25 mouse cellular contexts compared by ENCODE assay signal in genomic region chr9:101097542-101097941, GRCm38 (mm10). TPM values are rescaled to one million over a fixed set of nuclear protein-coding genes. Genes with fewer than 3 reads are reported as not detected.
DNase-seq lines count a peak whose midpoint lies in the region; ATAC-seq and TF ChIP-seq lines count a peak whose summit lies in the region.
"Had no signal": no experiment of that assay in that cellular context is flagged by ENCODE, and none has a peak within 500 bp of the region (broad histone marks: within the 10 kb centered on the region; RNA-seq: fewer than 3 reads in every experiment).

No protein-coding gene starts in this region.

- H3K36me3 ChIP-seq in intestine, postnatal 0 days (ENCODE audit: control insufficient read depth, insufficient read depth) = peaks cover 12% of the 10 kb centered on the region; the same call in 1 of the 2 replicates
- H3K36me3 ChIP-seq in intestine, embryonic 15.5 days = peaks cover 16% of the 10 kb centered on the region
- H3K36me3 ChIP-seq in MEL (ENCODE audit: control insufficient read depth in 1 of 2, insufficient read depth in 2 of 2, low read length in 2 of 2) = peaks cover 19 to 35% of the 10 kb centered on the region in 2 experiments

- 80% methylated on average over 1 of the region's 1 CpGs for WGBS in intestine, postnatal 0 days
- WGBS in intestine, embryonic 15.5 days = 63% methylated on average over 1 of the region's 1 CpGs

- no peaks in the 10 kb centered on the region for H3K27me3 ChIP-seq in intestine, postnatal 0 days (replicated peaks; ENCODE audit: control insufficient read depth, insufficient read depth, low read length)
- no peaks in the 10 kb centered on the region for H3K27me3 ChIP-seq in intestine, embryonic 15.5 days (replicated peaks)
- no peaks in the 10 kb centered on the region for H3K27me3 ChIP-seq in MEL (ENCODE audit: control insufficient read depth in 1 of 2, insufficient read depth in 2 of 2, low read length in 2 of 2)
- H3K27me3 ChIP-seq: midbrain, embryonic 13.5 days; stomach, embryonic 15.5 days had no signal

- peak overlapping the region; percentile 43; the same call in 1 of the 2 replicates for H3K27ac ChIP-seq in intestine, postnatal 0 days (ENCODE audit: low read depth, low read length)
- H3K27ac ChIP-seq in intestine, embryonic 15.5 days = no peak overlapping the region
- H3K27ac ChIP-seq in MEL (ENCODE audit: control insufficient read depth, low read depth, low read length) = no peak overlapping the region
- H3K27ac ChIP-seq: gastrocnemius, adult 2 months; left cerebral cortex, adult 2 months; midbrain, embryonic 13.5 days; stomach, embryonic 15.5 days had no signal

- no peak for TF ChIP-seq CTCF in intestine, postnatal 0 days (IDR thresholded peaks at IDR 0.05; ENCODE audit: low read depth)
- no peak for TF ChIP-seq CTCF in MEL (IDR thresholded peaks at IDR 0.05 in 2 of 3, conservative IDR thresholded peaks at IDR 0.05 in 1 of 3; ENCODE audit: control insufficient read depth in 1 of 3, insufficient read depth in 1 of 3, low read depth in 2 of 3, low read length in 3 of 3, poor library complexity in 1 of 3, severe bottlenecking in 1 of 3)

- DNase-seq in MEL (ENCODE audit: low read depth, low spot score) = no peak
- peak; percentile 41 for DNase-seq in naive thymus-derived CD4-positive, alpha-beta T cell, adult 2 months (ENCODE audit: low read depth)
- no peak for DNase-seq in urinary bladder, postnatal 36 days (ENCODE audit: low spot score in 2 of 2)
- DNase-seq in retina, embryonic 14.5 days (ENCODE audit: low spot score) = no peak
- DNase-seq: adrenal gland, postnatal 25 days; cerebellum, adult 11 months; cerebellum, postnatal 10 days; embryo, embryonic 11 days; gastrocnemius, adult 2 months; heart, adult 18-20 months; heart, postnatal 36 days; kidney, adult 9 months; kidney, postnatal 25 days; left cerebral cortex, postnatal 4 days; liver; lung, adult 18-20 months; lung, postnatal 36 days; right cerebral cortex, postnatal 14 days had no signal

- no peak for TF ChIP-seq RAD21 in MEL (IDR thresholded peaks at IDR 0.05; ENCODE audit: low read depth, low read length)

- no peaks in the 10 kb centered on the region for H3K4me1 ChIP-seq in intestine, postnatal 0 days (replicated peaks; ENCODE audit: control insufficient read depth, insufficient read depth, low read length)
- 0 out of 2 replicates have a peak, but pooled peaks cover 5% of the 10 kb centered on the region for H3K4me1 ChIP-seq in intestine, embryonic 15.5 days (replicated peaks)
- H3K4me1 ChIP-seq in MEL (ENCODE audit: control insufficient read depth in 1 of 2, insufficient read depth in 2 of 2, low read length in 2 of 2) = peaks cover 10 to 15% of the 10 kb centered on the region in 2 experiments
- H3K4me1 ChIP-seq: midbrain, embryonic 13.5 days; stomach, embryonic 15.5 days had no signal

- no peak for TF ChIP-seq EP300 in MEL (IDR thresholded peaks at IDR 0.05; ENCODE audit: low read depth in 1 of 2, low read length in 2 of 2)

- H3K9me3 ChIP-seq in intestine, postnatal 0 days (ENCODE audit: control insufficient read depth) = no peaks in the 10 kb centered on the region
- no peaks in the 10 kb centered on the region for H3K9me3 ChIP-seq in intestine, embryonic 15.5 days
- H3K9me3 ChIP-seq in MEL (replicated peaks; ENCODE audit: insufficient read depth, low read length) = no peaks in the 10 kb centered on the region
- H3K9me3 ChIP-seq: stomach, embryonic 15.5 days had no signal

- TF ChIP-seq POLR2A in MEL (IDR thresholded peaks at IDR 0.05; ENCODE audit: control insufficient read depth in 1 of 2, insufficient read depth in 1 of 2, low read depth in 1 of 2, low read length in 2 of 2, poor library complexity in 1 of 2) = no peak

- no peak overlapping the region for H3K9ac ChIP-seq in intestine, postnatal 0 days (ENCODE audit: low read depth, low read length)
- H3K9ac ChIP-seq in intestine, embryonic 15.5 days = no peak overlapping the region
- H3K9ac ChIP-seq in MEL (ENCODE audit: control insufficient read depth, low read depth, low read length, poor library complexity, severe bottlenecking) = no peak overlapping the region
- H3K9ac ChIP-seq: midbrain, embryonic 13.5 days; stomach, embryonic 15.5 days had no signal

- H3K4me3 ChIP-seq in intestine, postnatal 0 days (ENCODE audit: low read depth, low read length) = no peak overlapping the region
- no peak overlapping the region for H3K4me3 ChIP-seq in intestine, embryonic 15.5 days (replicated peaks)
- H3K4me3 ChIP-seq in MEL (ENCODE audit: control insufficient read depth in 1 of 2, insufficient read depth in 1 of 2, low read depth in 2 of 2, low read length in 2 of 2) = no peak overlapping the region
- H3K4me3 ChIP-seq: gastrocnemius, adult 2 months; left cerebral cortex, adult 2 months; midbrain, embryonic 13.5 days; stomach, embryonic 15.5 days had no signal

- H3K79me2 ChIP-seq in MEL (ENCODE audit: control insufficient read depth, insufficient read depth, low read length, poor library complexity) = peaks cover 76% of the 10 kb centered on the region

- no peak for ATAC-seq in intestine, postnatal 0 days
- ATAC-seq in intestine, embryonic 15.5 days = no peak
- peak; percentile 55 for ATAC-seq in granulocyte monocyte progenitor cell, adult 5-6 weeks (replicated peaks; ENCODE audit: poor library complexity, severe bottlenecking)
- ATAC-seq: inflammation-experienced regulatory T-cells, adult 6 months; midbrain, embryonic 13.5 days had no signal

- H3K4me2 ChIP-seq in intestine, postnatal 0 days (replicated peaks; ENCODE audit: low read depth) = no peak overlapping the region
- no peak overlapping the region for H3K4me2 ChIP-seq in intestine, embryonic 15.5 days (replicated peaks)
- H3K4me2 ChIP-seq: midbrain, embryonic 13.5 days; stomach, embryonic 15.5 days had no signal

TF ChIP-seq in MEL, 35 proteins besides CTCF, POLR2A, EP300 and RAD21:
- TF ChIP-seq TCF12 (IDR thresholded peaks at IDR 0.05; ENCODE audit: low read depth, low read length) = no peak
- TF ChIP-seq POLR2AphosphoS5 (IDR thresholded peaks at IDR 0.05; ENCODE audit: borderline replicate concordance, low read depth, low read length) = peak; percentile 91; the same call in 1 of the 2 replicates
- TF ChIP-seq TBP (IDR thresholded peaks at IDR 0.05; ENCODE audit: low read depth, low read length) = no peak
- TF ChIP-seq ZNF384 (IDR thresholded peaks at IDR 0.05; ENCODE audit: low read depth, low read length) = no peak
- TF ChIP-seq POLR2AphosphoS2 (IDR thresholded peaks at IDR 0.05; ENCODE audit: low read length) = no peak
TF ChIP-seq in MEL: peak in this region for 1.

RNA-seq across cellular contexts. Expression of gene Msl2, which starts 23.6 kb away (rescaled TPM):
- 4.6 and 5.6 TPM in 2 replicates for polyA plus RNA-seq in intestine, postnatal 0 days (2015; fragmentation: Nextera tagmentation; extraction: Ambion mirVana)
- 4.7 and 5.1 TPM in 2 replicates for polyA plus RNA-seq in intestine, embryonic 15.5 days (2015; fragmentation: Nextera tagmentation; extraction: Ambion mirVana)
- total RNA-seq in MEL (2012; rRNA removed) = 19.7 and 20.5 TPM in 2 replicates
- 10 to 100 TPM; 29.6 to 39.6 TPM for polyA plus RNA-seq in MEL (2012; ENCODE audit: insufficient read depth in 1 of 2, insufficient read length in 2 of 2, low read depth in 1 of 2, low replicate concordance in 2 of 2, missing spikeins in 1 of 2)
- total RNA-seq in granulocyte monocyte progenitor cell, adult 5-6 weeks (2014; fragmentation: Nextera tagmentation) = 55.3 and 55.8 TPM in 2 replicates
- 38.0 and 47.4 TPM in 2 replicates for total RNA-seq in granulocyte monocyte progenitor cell, adult 5-6 weeks (2017)
